Mouse (Mus musculus) cerebellum, postnatal 36 days (tissue): ENCODE data around the gene Ufd1.

Source experiments
- DNase-seq, 2 experiments: peaks; one replicate each; pipeline ENCODE4 v3.0.0; 2021 to 2022; ENCODE audit warnings: mixed read lengths in 2 of 2

The Ufd1 gene

DNA sequence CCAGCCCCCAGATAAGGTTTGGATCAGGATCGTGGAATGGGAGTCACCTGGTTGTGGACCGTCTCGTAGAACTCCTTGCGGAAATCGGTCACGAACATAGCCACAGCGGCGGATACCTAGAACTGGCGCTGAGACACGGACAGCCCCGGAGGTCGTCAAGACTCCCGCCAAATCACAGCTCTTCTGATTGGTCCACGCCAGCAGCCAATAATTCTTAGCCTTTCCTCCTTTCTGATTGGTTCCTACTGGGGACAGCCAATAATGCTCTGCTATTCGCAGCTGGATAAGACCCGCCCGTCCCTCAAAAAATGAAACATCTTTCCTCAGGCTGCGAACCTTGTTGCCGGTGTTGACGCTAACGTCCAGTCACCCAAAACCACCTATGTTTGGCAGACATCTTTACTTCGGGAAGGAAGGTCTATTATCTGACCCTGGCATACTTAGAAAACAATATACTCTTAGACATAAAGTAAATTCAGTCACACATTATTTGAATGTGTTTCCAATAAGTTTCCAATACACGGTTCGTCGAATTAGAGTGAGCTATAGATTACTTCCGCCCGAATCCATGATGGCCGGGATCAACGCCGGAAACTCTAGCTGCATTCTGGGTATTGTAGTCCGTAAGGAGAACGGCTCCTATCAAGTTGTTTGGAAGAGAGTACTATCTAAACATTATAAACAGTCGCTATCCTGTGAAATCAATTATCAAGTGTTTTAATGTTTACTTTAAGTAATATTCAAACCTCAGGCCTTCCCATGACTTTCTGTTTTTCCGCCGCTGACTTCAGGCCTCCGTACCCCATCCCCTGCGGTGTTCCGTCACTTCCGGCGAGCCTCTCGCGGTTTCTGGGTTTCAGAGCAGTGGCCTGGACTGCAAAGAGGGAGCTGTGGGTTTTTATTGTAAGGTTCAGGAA is at the start of gene Ufd1, which contains the start of gene Cdc45:
Ufd1 (plus strand) TSS at position 312 of the 917 bp plus-strand sequence.
Cdc45 (minus strand) TSS at position 520 of the 917 bp plus-strand sequence.
- DNase-seq = peak; percentile 81 to 82

DNA sequence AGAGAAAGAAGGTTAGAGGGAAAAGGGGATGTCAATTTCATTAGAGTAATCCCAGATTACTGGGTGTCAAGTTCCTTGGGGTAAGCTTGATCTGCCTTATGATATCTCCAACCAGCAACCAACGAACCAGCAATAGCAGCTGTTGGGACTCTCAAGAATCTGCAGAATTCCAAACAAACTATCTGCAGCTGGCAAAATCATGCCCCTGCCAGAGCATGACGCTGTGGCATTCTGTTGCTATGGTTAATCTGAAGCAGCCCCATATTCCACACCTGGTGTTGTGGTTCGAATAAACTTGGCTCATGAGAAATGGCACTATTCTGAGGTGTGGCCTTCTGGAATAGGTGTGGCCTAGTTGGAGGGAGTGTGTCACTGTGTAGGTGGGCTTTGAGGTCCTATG is 48.6 kb upstream of the Ufd1 start:
- no peak for DNase-seq

DNA sequence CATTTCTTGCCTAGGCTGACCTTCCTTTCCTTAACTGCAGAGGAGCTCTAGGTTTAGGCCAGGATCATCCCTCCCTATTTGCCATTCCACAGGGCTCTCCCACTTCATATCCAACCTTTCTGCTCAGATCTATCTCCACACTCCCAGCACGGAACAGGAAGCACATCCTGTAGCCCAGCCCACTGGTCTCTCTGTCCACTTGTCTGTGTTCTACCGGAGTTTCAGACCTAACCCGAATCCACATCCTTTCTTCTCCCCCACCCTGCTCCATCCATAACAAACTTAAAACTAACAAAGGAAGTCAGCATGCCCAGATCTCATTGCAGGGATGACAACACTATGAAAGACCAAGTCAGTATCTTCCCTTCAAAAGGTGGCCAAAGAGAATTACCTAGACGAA is 45.2 kb upstream of the Ufd1 start:
- no peak for DNase-seq

DNA sequence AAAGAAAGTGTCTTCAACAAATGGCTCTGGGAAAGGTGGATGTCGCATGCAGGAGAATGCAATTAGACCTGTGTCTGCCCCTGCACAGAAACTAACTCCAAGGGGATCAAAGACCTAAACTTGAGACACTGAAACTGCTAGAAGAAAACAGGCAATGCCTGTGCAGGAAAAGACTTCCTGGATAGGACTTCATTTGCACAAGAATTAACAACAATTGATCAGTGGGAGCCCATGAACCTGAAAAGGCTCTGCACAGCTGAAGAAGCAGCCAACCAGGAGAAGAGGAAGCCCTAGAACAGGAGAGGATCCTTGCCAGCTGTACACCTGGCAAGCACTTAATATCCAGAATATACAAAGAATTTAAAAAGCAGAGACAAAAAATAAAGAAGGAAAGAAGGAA is 42.1 kb upstream of the Ufd1 start:
- no peak for DNase-seq

DNA sequence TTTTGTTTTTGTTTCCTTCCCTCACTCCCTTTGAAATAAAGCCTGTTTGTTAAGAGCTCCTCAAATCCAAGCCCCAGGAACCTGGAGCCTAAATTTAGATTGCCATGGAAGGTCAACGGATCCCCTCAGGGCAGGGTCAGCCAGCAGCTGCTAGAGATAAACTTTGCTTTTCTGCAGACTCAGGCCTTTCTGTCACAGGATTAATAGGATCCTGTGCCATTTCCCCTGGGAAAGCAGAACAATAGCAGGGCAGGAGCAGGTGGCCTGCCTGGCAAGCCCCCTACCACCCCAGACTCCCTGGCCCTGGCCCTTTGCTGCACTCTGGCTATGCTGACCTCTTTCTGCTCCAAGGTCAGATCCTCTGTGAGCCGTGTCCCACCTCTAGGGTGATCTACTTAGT is 37.6 kb upstream of the Ufd1 start:
- no peak for DNase-seq

DNA sequence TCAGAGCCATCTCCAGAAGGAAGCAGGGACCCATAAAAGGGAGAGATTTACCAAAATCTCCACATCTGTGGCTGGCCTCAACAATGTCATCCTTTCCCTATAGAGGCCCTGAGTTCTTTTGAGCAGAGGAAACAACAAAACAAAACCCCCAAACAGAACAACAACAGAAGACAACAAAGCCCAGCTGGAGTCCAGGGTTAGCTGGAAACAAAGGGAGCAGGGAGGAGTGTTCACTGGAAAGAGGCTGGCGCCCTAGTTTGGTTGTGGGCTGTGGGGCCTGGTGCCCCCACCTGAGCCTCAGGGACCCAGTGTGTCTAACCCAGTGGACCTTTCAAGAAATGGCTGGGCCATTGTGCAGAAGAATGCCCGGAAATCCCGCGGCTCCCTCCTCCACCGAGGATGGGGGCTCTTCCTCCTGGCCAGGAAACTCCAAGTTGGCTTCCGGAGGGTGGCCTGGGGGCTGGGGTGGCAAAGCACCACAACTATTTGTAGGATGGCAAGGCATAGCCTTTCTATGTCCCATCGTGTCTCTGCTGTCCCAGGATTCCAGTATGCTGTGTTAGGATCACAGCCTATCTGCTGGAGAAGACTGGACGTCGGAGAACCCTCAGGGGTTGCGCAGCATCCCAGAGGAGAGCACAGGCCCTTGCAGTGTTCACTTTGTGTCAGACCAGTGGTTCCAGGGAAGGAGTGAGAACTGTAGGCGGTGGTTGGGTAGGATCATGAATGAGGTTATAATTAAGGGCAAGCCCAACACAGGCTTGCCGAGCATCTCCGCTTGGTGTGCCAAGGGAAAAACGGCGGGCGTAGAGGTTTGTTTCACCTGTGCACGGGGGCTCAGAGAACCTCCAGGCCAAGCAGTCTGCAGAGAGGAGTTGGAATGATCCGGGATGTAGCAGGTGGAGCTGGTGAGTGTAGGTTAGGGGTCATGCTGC is 35.7 kb upstream of the Ufd1 start:
- no peak for DNase-seq

DNA sequence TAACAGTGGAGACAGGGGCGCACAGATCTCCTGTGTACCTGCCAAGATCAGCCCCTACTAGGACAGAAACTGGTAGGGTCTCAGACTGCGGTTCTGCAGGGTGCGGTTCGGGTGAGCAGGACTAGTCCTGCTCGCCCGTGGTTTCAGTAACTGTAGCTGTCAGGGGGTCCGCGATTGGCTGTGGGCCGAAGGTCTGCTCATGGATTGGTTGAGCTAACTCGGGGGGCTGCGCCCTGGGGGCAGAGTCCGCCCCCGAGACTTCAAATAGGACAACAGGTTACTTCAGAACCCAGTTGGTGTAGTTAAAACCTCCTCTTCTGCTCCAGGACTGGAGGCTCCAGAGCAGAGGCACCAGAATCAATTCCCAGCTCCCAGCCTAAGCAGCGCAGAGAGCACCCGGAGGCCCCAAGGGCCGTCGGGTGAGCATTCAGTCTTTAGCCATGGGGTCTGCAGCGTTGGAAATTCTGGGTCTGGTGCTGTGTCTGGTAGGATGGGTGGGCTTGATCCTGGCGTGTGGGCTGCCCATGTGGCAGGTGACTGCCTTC is 35.0 kb upstream of the Ufd1 start, which contains the start of gene Cldn5:
Cldn5 (plus strand) TSS at position 292 of the 545 bp plus-strand sequence.
- DNase-seq = no peak

DNA sequence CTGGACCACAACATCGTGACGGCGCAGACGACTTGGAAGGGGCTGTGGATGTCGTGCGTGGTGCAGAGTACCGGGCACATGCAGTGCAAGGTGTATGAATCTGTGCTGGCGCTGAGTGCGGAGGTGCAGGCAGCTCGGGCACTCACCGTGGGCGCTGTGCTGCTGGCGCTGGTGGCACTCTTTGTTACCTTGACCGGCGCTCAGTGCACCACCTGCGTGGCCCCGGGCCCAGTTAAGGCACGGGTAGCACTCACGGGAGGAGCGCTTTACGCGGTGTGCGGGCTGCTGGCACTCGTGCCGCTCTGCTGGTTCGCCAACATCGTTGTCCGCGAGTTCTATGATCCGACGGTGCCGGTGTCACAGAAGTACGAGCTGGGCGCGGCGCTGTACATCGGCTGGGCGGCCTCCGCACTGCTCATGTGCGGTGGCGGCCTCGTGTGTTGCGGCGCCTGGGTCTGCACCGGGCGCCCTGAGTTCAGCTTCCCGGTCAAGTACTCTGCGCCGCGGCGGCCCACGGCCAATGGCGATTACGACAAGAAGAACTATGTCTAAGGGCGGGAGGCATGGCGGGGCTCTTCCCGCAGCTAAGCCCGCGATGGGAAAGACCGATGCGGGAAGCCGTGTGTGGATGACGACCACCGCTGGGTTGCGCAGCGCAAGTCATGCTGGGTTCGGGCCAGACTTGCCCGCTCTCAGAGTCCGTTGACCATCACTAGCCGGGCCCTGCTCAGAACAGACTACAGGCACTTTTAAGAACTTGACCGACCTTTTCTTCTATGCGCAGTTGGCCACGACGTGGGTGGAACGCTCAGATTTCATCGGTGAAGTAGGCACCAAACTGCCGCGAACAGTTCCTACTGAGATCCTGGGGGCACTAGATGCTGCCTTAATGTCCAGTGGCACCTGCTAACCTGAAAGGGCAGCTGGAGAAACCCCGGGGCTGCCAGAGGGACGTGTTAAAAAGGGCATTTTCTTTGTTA is 34.2 kb upstream of the Ufd1 start:
- no peak for DNase-seq

DNA sequence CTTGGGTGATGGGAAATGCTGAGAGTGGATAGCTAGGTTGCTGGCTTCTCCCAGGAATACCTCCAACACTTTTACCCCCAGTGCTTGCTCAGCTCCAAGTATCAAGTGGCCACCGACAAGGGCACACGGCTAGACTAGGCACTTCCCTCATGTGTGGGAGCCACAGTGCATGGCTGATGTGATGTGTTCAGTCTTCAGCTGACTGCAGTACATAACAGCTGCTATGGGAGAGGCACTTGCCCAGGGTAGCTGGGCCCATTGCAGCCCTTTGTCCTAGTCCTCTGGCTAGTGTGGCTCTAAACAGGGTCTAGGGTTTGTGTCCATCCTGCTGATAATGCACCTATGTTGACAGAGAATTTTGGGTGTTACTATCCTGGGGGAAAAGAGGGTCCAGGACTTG is 33.1 kb upstream of the Ufd1 start:
- DNase-seq = no peak

DNA sequence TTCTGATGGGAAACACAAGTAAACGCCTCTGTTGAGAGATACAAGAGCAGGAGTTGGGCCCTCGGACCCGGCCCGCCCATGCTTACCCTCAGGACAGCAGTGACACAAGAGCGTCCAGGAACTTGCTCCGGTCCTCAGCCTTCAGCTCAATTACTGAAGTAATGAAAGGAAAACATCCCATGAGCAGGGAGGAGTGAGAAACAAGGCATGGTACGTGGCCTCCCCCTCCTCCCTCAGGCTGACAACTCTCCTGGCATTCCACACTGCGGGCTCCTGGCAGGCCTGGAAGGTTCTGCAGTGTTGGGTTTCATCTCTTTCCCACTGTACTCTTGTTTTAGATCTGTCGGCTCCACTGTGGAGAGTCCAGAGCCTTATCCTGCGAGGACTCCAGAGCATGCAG is 29.8 kb upstream of the Ufd1 start:
- no peak for DNase-seq

DNA sequence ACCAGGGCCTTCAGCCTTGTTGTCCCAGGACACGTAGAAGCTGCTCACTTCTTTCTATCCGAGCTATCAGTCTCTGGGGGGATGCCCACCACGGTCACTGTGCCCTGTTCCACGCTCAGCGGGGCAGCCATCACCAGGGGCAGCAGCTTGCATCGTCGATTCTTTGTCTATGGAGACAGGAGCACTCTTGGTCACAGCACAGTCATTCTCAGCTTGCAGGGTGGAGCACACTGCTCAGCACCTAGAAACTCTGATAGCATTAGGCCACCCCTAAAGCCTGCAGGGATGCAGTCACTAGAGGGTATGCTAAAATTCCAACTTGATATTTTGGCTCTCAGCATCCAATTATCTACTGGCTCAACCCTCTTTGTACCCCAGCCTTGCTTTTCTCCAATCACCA is 26.6 kb upstream of the Ufd1 start:
- no peak for DNase-seq

DNA sequence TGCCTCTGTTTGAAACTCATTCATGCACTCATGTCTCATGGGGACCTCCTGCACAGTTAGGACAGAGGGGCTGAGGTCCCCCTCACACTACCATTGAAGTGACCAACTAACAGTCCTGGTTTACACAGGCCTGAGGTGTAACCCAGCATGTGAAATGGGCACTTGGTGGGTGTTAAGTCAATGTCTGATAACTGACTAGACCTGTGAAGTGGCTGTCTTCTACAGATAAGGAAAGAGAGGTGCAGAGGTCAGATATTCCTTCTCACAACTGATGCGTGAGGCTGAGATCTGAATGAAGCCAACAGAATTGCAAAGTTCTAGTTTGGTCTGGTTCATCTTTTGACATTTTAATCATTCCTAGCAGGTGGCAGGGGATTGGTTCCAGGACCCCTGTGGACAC is 26.1 kb upstream of the Ufd1 start:
- no peak for DNase-seq

DNA sequence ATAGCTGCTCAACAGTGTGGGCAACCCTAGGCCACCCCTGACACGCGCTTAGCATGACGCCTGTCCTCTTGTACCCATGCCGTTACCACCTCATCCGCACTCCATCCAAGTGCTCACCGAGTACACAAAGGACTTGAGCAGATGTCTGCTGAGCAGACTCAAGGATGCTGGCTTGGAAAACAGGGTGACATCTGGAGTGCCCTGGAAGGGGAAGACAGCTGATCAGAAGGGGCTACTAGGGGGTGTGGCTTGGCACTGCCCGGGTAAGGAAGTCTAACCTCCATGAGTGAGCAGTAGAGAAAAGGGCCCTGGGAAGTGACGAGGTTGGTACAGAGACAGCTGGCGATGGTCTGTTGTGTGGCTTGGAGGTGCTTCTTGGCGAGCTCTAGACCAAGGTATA is 24.9 kb upstream of the Ufd1 start:
- DNase-seq = no peak

DNA sequence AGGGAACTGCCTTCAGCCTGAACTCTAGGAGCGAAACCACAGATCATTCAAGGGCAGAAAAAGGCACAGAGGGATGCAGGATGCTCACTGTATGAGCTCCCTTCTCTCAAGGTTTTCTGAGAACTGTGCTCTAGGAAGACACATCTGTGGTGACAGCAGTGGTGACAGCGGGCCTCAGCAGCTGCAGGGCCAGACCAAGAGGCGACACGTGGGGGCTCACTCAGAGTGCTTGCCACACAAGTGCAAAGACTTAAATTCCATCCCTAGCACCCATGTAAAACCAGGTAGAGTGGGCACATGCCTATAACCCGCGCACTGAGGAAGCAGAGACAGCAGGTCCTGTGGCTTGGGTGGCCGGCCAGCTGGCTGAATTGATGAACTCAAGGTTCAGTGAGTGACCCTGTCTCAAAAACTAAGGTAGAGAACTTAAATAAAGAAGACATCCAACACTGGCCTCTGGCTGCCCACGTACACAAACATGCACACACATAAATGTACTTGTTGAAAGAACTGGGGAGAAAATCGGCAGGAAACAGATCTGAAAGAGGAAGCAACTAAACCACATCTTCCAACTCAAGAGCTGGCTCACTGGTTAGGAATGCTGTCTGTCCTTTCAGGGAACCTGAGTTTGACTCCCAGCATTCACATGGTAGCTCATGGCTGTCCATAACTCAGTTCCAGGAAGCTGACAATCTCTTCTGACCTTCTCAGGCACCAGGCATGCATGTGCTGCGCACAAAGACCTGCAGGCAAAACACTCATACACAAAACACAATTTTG is 22.8 kb upstream of the Ufd1 start:
- DNase-seq = no peak

DNA sequence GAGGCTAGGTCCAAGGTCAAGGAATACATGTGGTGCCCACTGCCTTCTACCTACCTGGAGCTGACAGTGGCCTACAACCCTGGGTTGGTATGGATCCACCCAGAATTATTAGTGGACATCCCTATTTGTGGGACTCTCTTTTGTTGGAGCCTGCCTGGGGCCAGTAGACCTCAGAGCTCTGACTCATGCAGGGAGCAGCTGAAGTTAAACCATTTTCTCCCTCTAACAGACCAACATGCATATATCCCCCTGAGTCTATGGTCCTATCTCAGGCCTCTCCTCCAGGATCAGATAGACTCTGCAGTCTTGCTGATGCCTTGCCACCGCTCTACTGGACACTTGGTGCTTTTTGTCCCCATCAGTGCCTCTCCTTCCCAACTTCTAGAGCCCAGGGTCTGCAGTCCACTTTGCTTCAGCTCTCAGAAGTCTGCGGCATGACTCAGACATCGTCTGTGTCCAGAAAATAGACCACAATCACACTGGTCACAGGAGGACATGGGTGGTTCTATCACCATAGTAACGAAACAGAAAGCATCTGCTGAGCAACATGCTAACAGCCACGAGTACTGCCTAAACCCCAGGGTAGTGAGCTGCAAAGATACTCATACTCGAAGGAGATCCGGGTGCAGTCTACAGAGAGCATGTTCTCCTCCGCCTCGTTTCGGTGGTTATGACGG is 16.2 kb upstream of the Ufd1 start:
- no peak for DNase-seq

DNA sequence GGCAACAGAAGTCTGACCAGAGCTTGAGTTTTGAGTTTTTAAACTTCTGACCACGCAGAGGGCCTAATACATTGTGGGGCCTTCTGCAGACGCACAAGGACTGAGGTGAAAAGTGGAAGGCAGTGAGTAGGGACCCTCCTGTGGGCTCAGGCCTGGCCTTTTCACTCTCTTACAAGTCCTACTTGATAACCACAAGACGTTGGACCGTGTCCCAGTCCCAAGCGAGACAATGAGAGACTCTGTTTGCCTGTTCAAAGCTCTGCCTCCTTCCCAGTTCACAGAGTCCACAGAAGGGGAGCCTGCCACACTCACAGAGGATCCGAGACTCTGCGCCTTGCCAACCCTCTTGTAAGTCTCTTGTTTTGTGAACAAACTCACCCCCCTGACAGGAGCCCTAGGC is 14.9 kb upstream of the Ufd1 start:
- DNase-seq = no peak

DNA sequence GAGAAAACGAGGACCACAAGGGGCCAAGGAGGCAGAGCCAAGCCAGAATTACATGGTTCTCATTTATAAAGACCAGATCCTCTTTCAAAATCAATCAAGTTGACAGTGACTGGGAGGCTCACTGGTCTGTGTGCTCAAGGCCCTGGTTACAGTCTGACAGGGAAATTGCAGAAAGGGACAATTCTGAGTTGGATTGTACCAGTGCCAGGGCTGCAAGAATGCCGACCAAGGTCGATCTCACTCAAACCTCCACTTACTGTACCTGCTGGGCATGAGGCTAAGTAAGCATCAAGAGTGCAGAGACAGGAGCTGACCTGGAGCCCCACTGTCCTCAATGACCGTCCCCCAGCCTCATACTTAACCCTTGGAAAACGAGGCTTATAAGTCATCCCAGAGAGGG is 13.4 kb upstream of the Ufd1 start:
- no peak for DNase-seq

DNA sequence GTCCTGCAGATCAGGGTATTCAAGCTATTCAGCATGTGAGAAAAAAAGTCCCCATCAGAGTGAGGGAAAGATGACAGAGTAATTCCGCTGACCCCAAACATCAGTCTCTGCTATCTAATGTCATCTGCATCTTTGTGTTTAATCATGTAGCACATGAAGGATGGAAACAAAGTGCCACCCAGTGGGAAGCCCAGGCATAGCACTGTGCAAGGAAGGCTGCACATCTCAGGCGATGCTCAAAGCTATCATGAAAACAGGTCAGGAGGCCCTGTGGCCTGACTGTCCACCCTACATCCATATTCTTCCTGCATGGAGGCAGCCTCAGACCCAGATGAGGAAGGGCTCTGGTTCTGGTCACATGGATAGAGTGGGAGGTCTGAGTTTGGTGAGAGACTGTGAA is 12.7 kb upstream of the Ufd1 start:
- DNase-seq = peak; percentile 43 to 49

DNA sequence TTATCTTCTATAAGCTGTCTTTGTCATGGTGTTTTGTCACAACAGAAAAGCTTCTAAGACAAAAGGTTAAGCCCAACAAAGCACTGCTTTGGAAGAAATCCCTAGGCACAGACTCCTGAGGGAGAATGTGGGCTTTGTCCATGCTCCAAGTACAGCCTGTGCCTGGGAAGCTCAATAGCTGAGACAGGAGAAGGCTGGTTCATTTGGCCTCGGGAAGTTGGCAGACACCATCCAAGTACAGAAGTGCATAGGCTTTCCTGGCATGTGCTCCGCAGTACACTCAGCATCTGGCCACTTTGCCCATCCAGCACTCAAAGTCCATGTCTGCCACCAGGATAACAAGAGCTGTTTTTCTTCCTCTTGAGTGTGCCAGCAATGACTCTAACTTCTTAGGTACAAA is 5.8 kb upstream of the Ufd1 start:
- no peak for DNase-seq

DNA sequence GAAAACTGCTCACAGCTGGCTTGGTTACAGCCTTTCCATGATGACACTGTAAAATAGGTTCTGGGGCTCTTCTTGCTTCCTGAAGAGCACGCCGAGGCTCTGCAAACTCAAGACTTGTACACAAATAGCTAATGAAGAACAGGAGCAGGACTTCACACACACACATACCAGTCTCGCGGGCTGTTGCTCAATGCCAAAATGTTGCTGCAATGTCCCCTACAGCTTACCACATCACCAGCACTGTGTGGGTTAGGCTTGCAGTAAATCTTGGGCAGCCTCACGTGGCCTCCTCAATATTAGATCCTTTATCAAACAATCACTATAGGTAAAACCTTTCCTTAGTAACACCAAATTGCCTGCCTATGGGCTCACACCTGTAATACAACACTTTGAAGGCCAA is 2.6 kb upstream of the Ufd1 start:
- no peak for DNase-seq

DNA sequence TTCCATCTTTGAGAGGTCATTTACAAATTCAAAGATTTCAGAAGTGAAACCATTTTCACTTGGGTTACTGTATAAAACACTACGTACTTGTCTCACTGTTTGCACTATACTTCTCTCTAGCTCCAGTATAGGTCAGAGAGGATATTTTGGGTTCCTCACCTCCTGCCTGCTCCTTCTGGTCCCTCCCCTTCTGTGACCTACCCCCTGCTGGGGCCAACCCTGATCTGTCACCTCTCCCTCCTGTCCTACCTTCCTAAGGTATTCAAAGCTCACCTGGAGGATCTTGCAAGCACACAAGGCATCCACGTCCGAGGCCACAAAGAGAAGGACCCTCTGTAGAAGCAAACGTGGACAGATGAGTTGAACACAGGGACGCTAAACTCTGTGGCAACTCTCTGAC is 547 bp upstream of the Ufd1 start:
- DNase-seq = peak in 1 of 2 experiments; percentile 15
